Mouse (Mus musculus) kidney, adult 8-10 months (tissue): ENCODE measurements at regions not wholly inside any gene's neighbourhood (a gene's known extent, or its start where the extent isn't known, plus 50 kb on each side); places are given as distances from the start of the nearest gene placed in this dataset.

Experiments used
- DNase-seq, 2 experiments: peaks; one replicate each; pipeline ENCODE4 v3.0.0; 2022

DNA sequence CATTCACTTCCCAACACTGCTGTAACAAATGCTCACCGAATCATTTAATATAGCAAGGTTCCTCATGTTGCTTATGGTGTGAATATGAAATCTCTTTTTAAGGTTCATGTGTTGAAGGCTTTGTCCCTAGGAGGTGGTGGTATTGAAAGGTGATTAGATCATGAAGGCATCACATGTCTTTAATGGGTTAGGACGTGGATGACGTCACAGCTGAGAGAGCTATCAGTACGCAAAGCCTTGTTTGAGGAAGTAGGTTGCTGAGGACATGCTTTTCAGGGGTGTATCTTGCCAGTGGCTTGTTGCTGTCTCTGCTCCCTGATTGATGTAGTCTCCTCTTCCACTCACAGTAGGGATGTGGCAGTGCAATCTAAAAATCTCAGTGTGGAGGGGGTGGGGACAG is 69.8 kb upstream of the Arsj start:
- no peak for DNase-seq

GRCm38 (mm10) chr3:126295932-126296331 is 67.6 kb upstream of the Arsj start:
- no peak for DNase-seq

DNA sequence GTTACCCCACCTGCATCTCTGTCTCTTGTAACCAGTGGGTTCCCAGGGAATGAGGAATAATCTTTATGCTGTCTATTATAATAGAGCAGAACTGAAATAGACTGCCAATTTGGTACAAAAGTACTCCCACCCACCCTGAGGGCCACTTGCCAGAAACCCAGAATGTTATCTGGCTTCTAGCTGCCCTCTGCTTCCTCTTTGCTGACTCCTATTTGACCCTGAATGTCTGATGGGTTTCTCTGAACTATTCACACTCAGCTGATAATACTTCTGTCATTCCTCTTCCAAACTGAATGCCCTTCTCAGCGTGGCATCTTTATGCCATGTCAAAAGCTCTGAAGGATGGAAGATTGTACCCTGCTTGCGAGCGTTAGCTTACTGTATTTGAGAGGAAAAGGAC is 64.2 kb upstream of the Arsj start:
- no peak for DNase-seq

- DNase-seq, result no peak
These were observed 55.2 kb upstream of the Arsj start for GRCm38 (mm10) chr3:126308303-126308702.
